Mouse (Mus musculus): ENCODE measurements around the gene Ifi206. TPM values are rescaled to one million over a fixed set of nuclear protein-coding genes. Genes with fewer than 3 reads are reported as not detected.

The Ifi206 gene
- polyA plus RNA-seq, 1 experiment, result 0.01 TPM

DNA sequence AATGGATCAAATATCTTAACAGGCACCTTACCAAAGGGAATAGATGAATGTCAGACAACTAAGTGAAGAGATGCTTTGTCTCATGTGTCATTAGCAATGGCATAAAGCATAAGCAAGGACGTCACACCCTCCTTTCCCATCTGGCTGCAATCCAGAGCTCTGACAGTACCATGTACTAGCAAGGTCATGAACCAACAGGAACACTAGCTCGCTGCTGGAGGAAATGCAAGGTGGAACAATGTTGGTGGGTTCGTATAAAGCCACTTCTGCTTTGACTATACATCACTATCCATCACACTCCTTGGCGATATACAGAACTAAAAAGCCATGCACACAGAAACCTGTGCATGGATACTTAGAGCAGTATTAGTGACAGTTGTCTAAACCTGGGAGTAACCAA lies 43.8 kb downstream of the Ifi206 start:
- Histone ChIP-seq H3K79me2 (ENCODE audit: control insufficient read depth, insufficient read depth) (no peaks in the 10 kb centered on the region), H3K36me3 (ENCODE audit: control insufficient read depth, insufficient read depth) (no peaks in the 10 kb centered on the region), H3ac (ENCODE audit: control insufficient read depth, insufficient read length) (no peak overlapping the region), H3K4me2 (ENCODE audit: low read depth) (no peak overlapping the region), H3K27me3 (ENCODE audit: control insufficient read depth, insufficient read depth, insufficient read length) (no peaks in the 10 kb centered on the region), H3K4me3 (no peak overlapping the region)
- TF ChIP-seq MYOG (IDR thresholded peaks at IDR 0.05; ENCODE audit: control insufficient read depth in 1 of 3, insufficient read depth in 1 of 3, insufficient read length in 2 of 3, low read depth in 2 of 3), result no peak
- no peak for TF ChIP-seq REST (IDR thresholded peaks at IDR 0.05; ENCODE audit: insufficient read depth, insufficient read length)
- no peak for TF ChIP-seq TCF3 (IDR thresholded peaks at IDR 0.05; ENCODE audit: insufficient read length, low read depth)
- TF ChIP-seq E2F4 (IDR thresholded peaks at IDR 0.05; ENCODE audit: insufficient read depth), result no peak
- TF ChIP-seq USF1 (IDR thresholded peaks at IDR 0.05; ENCODE audit: low read depth), result no peak
- TF ChIP-seq SRF (IDR thresholded peaks at IDR 0.05; ENCODE audit: control insufficient read depth, insufficient read length, low read depth), result no peak
- TF ChIP-seq POLR2A (IDR thresholded peaks at IDR 0.05; ENCODE audit: insufficient read length, low read depth), result no peak
- TF ChIP-seq MAX (IDR thresholded peaks at IDR 0.05; ENCODE audit: low read depth), result no peak
- no peak for TF ChIP-seq CEBPB (IDR thresholded peaks at IDR 0.05; ENCODE audit: insufficient read depth, poor library complexity, severe bottlenecking)
- TF ChIP-seq TCF12 (IDR thresholded peaks at IDR 0.05; ENCODE audit: insufficient read depth, poor library complexity, severe bottlenecking), result no peak
- TF ChIP-seq POLR2AphosphoS2 (IDR thresholded peaks at IDR 0.05; ENCODE audit: insufficient read length, low read depth), result no peak
- no peak for TF ChIP-seq MYOD1 (IDR thresholded peaks at IDR 0.05; ENCODE audit: control insufficient read depth in 1 of 3, insufficient read length in 2 of 3, low read depth in 2 of 3)

- no peaks in the 10 kb centered on the region for H3K36me3 ChIP-seq (ENCODE audit: control insufficient read depth, insufficient read depth)
- no peak overlapping the region for H3K4me2 ChIP-seq (ENCODE audit: low read depth)
- H3K27me3 ChIP-seq (ENCODE audit: control insufficient read depth, insufficient read depth, insufficient read length), result no peaks in the 10 kb centered on the region
- no peaks in the 10 kb centered on the region for H3K79me2 ChIP-seq (ENCODE audit: control insufficient read depth, insufficient read depth)
- no peak overlapping the region for H3K4me3 ChIP-seq
- no peak overlapping the region for H3ac ChIP-seq (ENCODE audit: control insufficient read depth, insufficient read length)
- no peak for TF ChIP-seq MYOD1 (IDR thresholded peaks at IDR 0.05; ENCODE audit: control insufficient read depth in 1 of 3, insufficient read length in 2 of 3, low read depth in 2 of 3)
- TF ChIP-seq TCF12 (IDR thresholded peaks at IDR 0.05; ENCODE audit: insufficient read depth, poor library complexity, severe bottlenecking), result no peak
- TF ChIP-seq SRF (IDR thresholded peaks at IDR 0.05; ENCODE audit: control insufficient read depth, insufficient read length, low read depth), result no peak
- TF ChIP-seq POLR2A (IDR thresholded peaks at IDR 0.05; ENCODE audit: insufficient read length, low read depth), result no peak
- no peak for TF ChIP-seq CEBPB (IDR thresholded peaks at IDR 0.05; ENCODE audit: insufficient read depth, poor library complexity, severe bottlenecking)
- TF ChIP-seq E2F4 (IDR thresholded peaks at IDR 0.05; ENCODE audit: insufficient read depth), result no peak
- no peak for TF ChIP-seq TCF3 (IDR thresholded peaks at IDR 0.05; ENCODE audit: insufficient read length, low read depth)
- TF ChIP-seq REST (IDR thresholded peaks at IDR 0.05; ENCODE audit: insufficient read depth, insufficient read length), result no peak
- TF ChIP-seq MAX (IDR thresholded peaks at IDR 0.05; ENCODE audit: low read depth), result no peak
These were observed 47.8 kb downstream of the Ifi206 start for GRCm38 (mm10) chr1:173443061-173443460.

DNA sequence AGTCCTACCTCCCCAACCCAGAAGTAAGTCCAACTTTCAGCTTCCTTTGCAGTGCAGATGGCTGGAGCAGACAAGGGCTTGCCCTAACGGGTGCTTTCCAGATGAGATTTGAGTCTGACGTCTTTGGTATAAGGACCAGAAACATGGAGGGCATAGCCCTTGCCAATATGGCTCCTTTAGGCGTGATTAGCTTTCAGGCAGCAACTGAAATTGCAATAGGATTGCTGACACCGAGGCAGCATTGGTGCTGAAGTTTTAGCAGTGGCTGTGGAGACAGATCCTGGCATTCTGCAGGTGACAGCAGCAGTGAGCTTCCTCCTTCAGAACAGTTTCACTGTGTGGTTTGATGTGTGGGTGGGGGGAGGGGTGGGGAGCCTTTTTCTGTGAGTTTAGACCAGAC lies 49.6 kb downstream of the Ifi206 start:
- Histone ChIP-seq H3ac (ENCODE audit: control insufficient read depth, insufficient read length) (no peak overlapping the region), H3K27me3 (ENCODE audit: control insufficient read depth, insufficient read depth, insufficient read length) (no peaks in the 10 kb centered on the region)
- TF ChIP-seq REST (IDR thresholded peaks at IDR 0.05; ENCODE audit: insufficient read depth, insufficient read length) (no peak), POLR2AphosphoS2 (IDR thresholded peaks at IDR 0.05; ENCODE audit: insufficient read length, low read depth) (no peak), E2F4 (IDR thresholded peaks at IDR 0.05; ENCODE audit: insufficient read depth) (no peak), TCF3 (IDR thresholded peaks at IDR 0.05; ENCODE audit: insufficient read length, low read depth) (no peak), TCF12 (IDR thresholded peaks at IDR 0.05; ENCODE audit: insufficient read depth, poor library complexity, severe bottlenecking) (no peak), MYOD1 (IDR thresholded peaks at IDR 0.05; ENCODE audit: control insufficient read depth in 1 of 3, insufficient read length in 2 of 3, low read depth in 2 of 3) (no peak)

GRCm38 (mm10) chr1:173440681-173441080 lies 50.2 kb downstream of the Ifi206 start:
- no peak overlapping the region for H3ac ChIP-seq (ENCODE audit: control insufficient read depth, insufficient read length)
- TF ChIP-seq CEBPB (IDR thresholded peaks at IDR 0.05; ENCODE audit: insufficient read depth, poor library complexity, severe bottlenecking), result no peak
- TF ChIP-seq MYOG (IDR thresholded peaks at IDR 0.05; ENCODE audit: control insufficient read depth in 1 of 3, insufficient read depth in 1 of 3, insufficient read length in 2 of 3, low read depth in 2 of 3), result no peak
- TF ChIP-seq MYOD1 (IDR thresholded peaks at IDR 0.05; ENCODE audit: control insufficient read depth in 1 of 3, insufficient read length in 2 of 3, low read depth in 2 of 3), result no peak
- TF ChIP-seq SRF (IDR thresholded peaks at IDR 0.05; ENCODE audit: control insufficient read depth, insufficient read length, low read depth), result no peak
- no peak for TF ChIP-seq TCF3 (IDR thresholded peaks at IDR 0.05; ENCODE audit: insufficient read length, low read depth)
- no peak for TF ChIP-seq USF1 (IDR thresholded peaks at IDR 0.05; ENCODE audit: low read depth)
- TF ChIP-seq REST (IDR thresholded peaks at IDR 0.05; ENCODE audit: insufficient read depth, insufficient read length), result no peak
- no peak for TF ChIP-seq MAX (IDR thresholded peaks at IDR 0.05; ENCODE audit: low read depth)
- TF ChIP-seq POLR2A (IDR thresholded peaks at IDR 0.05; ENCODE audit: insufficient read length, low read depth), result no peak
- no peak for TF ChIP-seq POLR2AphosphoS2 (IDR thresholded peaks at IDR 0.05; ENCODE audit: insufficient read length, low read depth)
- TF ChIP-seq E2F4 (IDR thresholded peaks at IDR 0.05; ENCODE audit: insufficient read depth), result no peak
- no peak for TF ChIP-seq TCF12 (IDR thresholded peaks at IDR 0.05; ENCODE audit: insufficient read depth, poor library complexity, severe bottlenecking)

More for the DNA sequence above, 49.6 kb downstream of the Ifi206 start:
- H3K79me2 ChIP-seq (ENCODE audit: control insufficient read depth, insufficient read depth), result peaks cover 3% of the 10 kb centered on the region
- no peak overlapping the region for H3K4me3 ChIP-seq
- no peaks in the 10 kb centered on the region for H3K36me3 ChIP-seq (ENCODE audit: control insufficient read depth, insufficient read depth)
- H3K4me2 ChIP-seq (ENCODE audit: low read depth), result no peak overlapping the region

More at GRCm38 (mm10) chr1:173440681-173441080, 50.2 kb downstream of the Ifi206 start:
- Histone ChIP-seq H3K4me3 (no peak overlapping the region), H3K4me2 (ENCODE audit: low read depth) (no peak overlapping the region), H3K36me3 (ENCODE audit: control insufficient read depth, insufficient read depth) (no peaks in the 10 kb centered on the region), H3K27me3 (ENCODE audit: control insufficient read depth, insufficient read depth, insufficient read length) (no peaks in the 10 kb centered on the region), H3K79me2 (ENCODE audit: control insufficient read depth, insufficient read depth) (peaks cover 3% of the 10 kb centered on the region)

Measured in myocyte (in vitro differentiated cells).